Mouse (Mus musculus): Measurements from ENCODE around the gene Efcab11.

- TF ChIP-seq GATA1 (IDR thresholded peaks at IDR 0.05; ENCODE audit: low read length) (no peak), TAL1 (IDR thresholded peaks at IDR 0.05; ENCODE audit: low read length) (no peak)
Measured at GRCm38 (mm10) chr12:99917800-99918427, 33.7 kb upstream of the Efcab11 start.

Measured in erythroblast, embryonic 14.5 days (primary cell).